Mouse (Mus musculus) liver, postnatal 0 days (tissue): Measurements from ENCODE around the gene Slc5a10. TPM values are rescaled to one million over a fixed set of nuclear protein-coding genes. Genes with fewer than 3 reads are reported as not detected.

ENCODE experiments used
- ATAC-seq: fragments of 200-750 bp; cut with Nextera tagmentation; 2 replicates; pipeline ENCODE4 v1.8.0; 2017; ENCODE audit warnings: mild to moderate bottlenecking, moderate library complexity
- DNase-seq: peaks from one replicate; pipeline ENCODE4 v3.0.0-alpha.2; 2016
- H3K27ac ChIP-seq: fragments of 300-500 bp; sonication (generic); 2 replicates; pipeline ENCODE4 v1.5.1; 2014; ENCODE audit warnings: antibody characterized with exemption, moderate library complexity, mild to moderate bottlenecking, low read depth
- H3K27me3 ChIP-seq: fragments of 300-500 bp; sonication (generic); 2 replicates; pipeline ENCODE4 v1.6.1; 2014; ENCODE audit warnings: low read length, control low read depth, mixed read lengths; ENCODE audit not compliant: insufficient read depth
- H3K36me3 ChIP-seq: fragments of 300-500 bp; sonication (generic); replicated peaks from 2 replicates; pipeline ENCODE4 v1.6.1; 2014; ENCODE audit warnings: mild to moderate bottlenecking, control low read depth, low read length, moderate library complexity, mixed read lengths; ENCODE audit not compliant: insufficient read depth
- H3K4me1 ChIP-seq: fragments of 300-500 bp; sonication (generic); 2 replicates; pipeline ENCODE4 v1.6.1; 2014; ENCODE audit warnings: antibody characterized with exemption, mild to moderate bottlenecking, control low read depth; ENCODE audit not compliant: insufficient read depth
- H3K4me2 ChIP-seq: fragments of 300-500 bp; sonication (generic); 2 replicates; pipeline ENCODE4 v1.6.1; 2014; ENCODE audit warnings: low read depth, mild to moderate bottlenecking, low read length, moderate library complexity, mixed read lengths
- H3K4me3 ChIP-seq: fragments of 300-500 bp; sonication (generic); 2 replicates; pipeline ENCODE4 v1.5.1; 2014; ENCODE audit warnings: low read depth, low read length
- H3K9ac ChIP-seq: fragments of 300-500 bp; sonication (generic); replicated peaks from 2 replicates; pipeline ENCODE4 v1.6.1; 2014; ENCODE audit warnings: mild to moderate bottlenecking, moderate library complexity
- H3K9me3 ChIP-seq: fragments of 300-500 bp; sonication (generic); 2 replicates; pipeline ENCODE4 v1.6.1; 2016; ENCODE audit warnings: mild to moderate bottlenecking, control low read depth, low read length, mixed read lengths
- CTCF ChIP-seq: sonication (generic); IDR thresholded peaks from 2 replicates; pipeline ENCODE4 v1.5.1; 2016; ENCODE audit warnings: antibody characterized with exemption, low read depth
- EP300 ChIP-seq: IDR thresholded peaks from 2 replicates; pipeline ENCODE4 v1.6.1; 2016; ENCODE audit warnings: antibody characterized with exemption, low read depth, mild to moderate bottlenecking
- WGBS: fragments of 180-500 bp; shearing (Covaris S2); extraction: QIAGEN DNeasy Blood & Tissue Kit; methylation state at CpG from one replicate; pipeline ENCODE4 v1.1.7; 2014; ENCODE audit not compliant: insufficient replicate concordance; 5-methylcytosine and 5-hydroxymethylcytosine counted together
- polyA plus RNA-seq: library from polyadenylated mRNA; unstranded; fragments of >200 nt; fragmentation: Nextera tagmentation; extraction: Ambion mirVana; gene quantifications from 2 replicates; pipeline ENCODE4 v1.2.1, GENCODE M21; 2015

The Slc5a10 gene
- polyA plus RNA-seq, 1 experiment from 2014 or later, result not detected

GRCm38 (mm10) chr11:61625136-61625535 is 95.5 kb downstream of the Slc5a10 start:
- Histone ChIP-seq H3K27me3 (0 out of 2 replicates have a peak, but pooled peaks cover 7% of the 10 kb centered on the region), H3K4me2 (no peak overlapping the region), H3K9ac (no peak overlapping the region), H3K4me1 (peaks cover 3% of the 10 kb centered on the region; the same call in 1 of the 2 replicates), H3K9me3 (peaks cover 9% of the 10 kb centered on the region; the same call in 1 of the 2 replicates), H3K27ac (no peak overlapping the region), H3K36me3 (no peaks in the 10 kb centered on the region), H3K4me3 (no peak overlapping the region)
- no peak for DNase-seq
- TF ChIP-seq EP300, result no peak
- no peak for TF ChIP-seq CTCF
- WGBS, result 77% methylated on average over 7 of the region's 7 CpGs
- no peak for ATAC-seq

Other genes with a start within 250 kb of the Slc5a10 start
- 4.9 TPM in 2 replicates for gene Mfap4, start 235.4 kb downstream of the Slc5a10 start, polyA plus RNA-seq
- gene Mapk7, start 226.4 kb downstream of the Slc5a10 start, polyA plus RNA-seq, result 4.8 and 5.6 TPM in 2 replicates
- gene B9d1, start 215.7 kb downstream of the Slc5a10 start, polyA plus RNA-seq, result 1.4 and 1.6 TPM in 2 replicates
- gene Epn2, start 141.1 kb downstream of the Slc5a10 start, polyA plus RNA-seq, result 3.1 and 3.7 TPM in 2 replicates
- gene Grap, start 67.6 kb downstream of the Slc5a10 start, polyA plus RNA-seq, result 6.3 and 6.7 TPM in 2 replicates
- gene Fam83g, start 36.7 kb downstream of the Slc5a10 start, polyA plus RNA-seq, result 2.2 and 2.4 TPM in 2 replicates
- 5.2 and 5.7 TPM in 2 replicates for gene Prpsap2, start 41.3 kb upstream of the Slc5a10 start, polyA plus RNA-seq
- gene Ulk2, start 134.2 kb upstream of the Slc5a10 start, polyA plus RNA-seq, result 4.8 and 4.9 TPM in 2 replicates
- gene Akap10, start 209.4 kb upstream of the Slc5a10 start, polyA plus RNA-seq, result 4.2 and 4.9 TPM in 2 replicates
- 19.1 and 20.7 TPM in 2 replicates for gene Specc1, start 235.9 kb upstream of the Slc5a10 start, polyA plus RNA-seq